Mouse (Mus musculus): ENCODE results near the gene Uba3. TPM values are rescaled to one million over a fixed set of nuclear protein-coding genes. Genes with fewer than 3 reads are reported as not detected.

Uba3 gene
- polyA plus RNA-seq, 1 experiment, result 18.5 TPM

DNA sequence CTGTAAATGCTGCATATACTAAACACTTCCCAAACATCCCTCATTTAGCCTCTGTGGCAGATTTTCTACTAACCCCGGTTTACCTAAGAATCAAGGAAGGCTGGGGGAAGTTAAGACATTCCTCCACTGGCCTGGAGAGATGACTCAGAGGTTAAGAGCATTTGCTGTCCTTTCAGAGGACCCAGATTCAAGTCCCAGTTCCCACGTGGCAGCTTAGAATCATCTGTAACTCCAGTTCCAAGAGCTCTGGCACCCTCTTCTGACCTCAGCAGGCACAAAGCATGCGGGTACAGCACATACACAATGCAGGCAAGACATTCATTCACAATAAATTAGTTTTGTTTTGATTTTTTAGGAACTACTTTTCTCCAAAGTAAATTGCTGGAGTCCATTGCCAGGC, 3.8 kb upstream of the Uba3 start:
- TF ChIP-seq POLR2A (IDR thresholded peaks at IDR 0.05; ENCODE audit: borderline replicate concordance, control insufficient read depth, low read depth, low read length), result no peak
- TF ChIP-seq CTCF (IDR thresholded peaks at IDR 0.05; ENCODE audit: control insufficient read depth, insufficient read depth, low read length), result no peak
- 51% methylated on average over 3 of the region's 3 CpGs for WGBS
- Histone ChIP-seq H3K4me1 (ENCODE audit: control insufficient read depth, insufficient read depth, low read length) (peaks cover 1% of the 10 kb centered on the region; the same call in 1 of the 2 replicates), H3K4me3 (replicated peaks; ENCODE audit: control insufficient read depth, low read depth, low read length) (no peak overlapping the region), H3K27ac (ENCODE audit: control insufficient read depth, insufficient read depth, low read depth, low read length, poor library complexity) (no peak overlapping the region)

DNA sequence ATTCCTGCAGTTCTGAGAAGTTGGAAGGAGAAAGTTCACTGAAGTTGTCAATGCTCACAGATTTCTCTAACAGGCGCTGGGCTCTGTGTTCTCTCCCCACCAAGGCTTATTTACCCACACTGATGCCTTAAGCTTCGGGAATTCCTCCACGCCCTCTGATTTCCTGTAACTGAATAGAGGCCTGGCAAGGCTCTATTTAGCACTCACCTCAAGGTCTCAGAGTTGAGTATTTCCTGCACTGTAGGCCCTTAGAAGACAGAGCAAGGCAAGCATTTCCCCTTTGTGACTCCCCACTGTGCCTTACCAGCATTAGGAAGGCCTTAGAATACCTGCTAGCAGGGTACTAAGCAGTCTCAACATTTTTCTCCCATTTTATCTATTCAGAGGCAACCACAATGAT, 3.0 kb upstream of the Uba3 start:
- no peak overlapping the region for H3K27ac ChIP-seq (ENCODE audit: control insufficient read depth, insufficient read depth, low read depth, low read length, poor library complexity)

GRCm38 (mm10) chr6:97207085-97207484, 1.6 kb upstream of the Uba3 start:
- Histone ChIP-seq H3K4me1 (ENCODE audit: control insufficient read depth, insufficient read depth, low read length) (no peaks in the 10 kb centered on the region), H3K4me3 (replicated peaks; ENCODE audit: control insufficient read depth, low read depth, low read length) (no peak overlapping the region), H3K27ac (ENCODE audit: control insufficient read depth, insufficient read depth, low read depth, low read length, poor library complexity) (no peak overlapping the region)
- TF ChIP-seq POLR2A (IDR thresholded peaks at IDR 0.05; ENCODE audit: borderline replicate concordance, control insufficient read depth, low read depth, low read length), result no peak
- 51% methylated on average over 4 of the region's 4 CpGs for WGBS

More for the DNA sequence above, 3.0 kb upstream of the Uba3 start:
- peaks cover under 1% of the 10 kb centered on the region; the same call in 1 of the 2 replicates for H3K4me1 ChIP-seq (ENCODE audit: control insufficient read depth, insufficient read depth, low read length)
- no peak overlapping the region for H3K4me3 ChIP-seq (replicated peaks; ENCODE audit: control insufficient read depth, low read depth, low read length)
- no peak for TF ChIP-seq POLR2A (IDR thresholded peaks at IDR 0.05; ENCODE audit: borderline replicate concordance, control insufficient read depth, low read depth, low read length)
- whole genome bisulfite sequencing, result 37% methylated on average over 3 of the region's 3 CpGs

DNA sequence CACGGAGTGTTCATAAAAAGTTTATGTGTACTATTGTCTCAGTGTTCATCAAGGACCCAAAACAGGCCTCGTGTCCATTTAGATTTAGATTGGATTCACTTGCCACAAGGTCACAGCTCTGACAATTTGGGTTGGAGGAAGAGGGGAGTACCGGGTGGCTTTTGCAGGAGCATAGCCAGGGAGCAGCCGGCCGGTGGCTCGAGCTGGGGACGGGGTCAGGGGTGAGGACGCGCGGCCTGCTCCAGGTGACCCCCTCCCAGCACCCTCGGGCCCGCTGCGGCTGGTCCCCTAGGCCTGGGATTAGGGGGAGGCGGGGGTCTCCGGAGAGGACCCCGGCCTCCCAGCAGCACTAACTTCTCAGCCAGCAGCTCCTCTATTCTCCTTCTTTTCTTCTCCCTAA, 495 bp downstream of the Uba3 start:
- WGBS, result under 1% methylated on average over 16 of the region's 16 CpGs
- H3K27ac ChIP-seq (ENCODE audit: control insufficient read depth, insufficient read depth, low read depth, low read length, poor library complexity), result peak overlapping the region; percentile 37; the same call in 1 of the 2 replicates
- H3K4me1 ChIP-seq (ENCODE audit: control insufficient read depth, insufficient read depth, low read length), result no peaks in the 10 kb centered on the region
- peak overlapping the region; percentile 73 for H3K4me3 ChIP-seq (replicated peaks; ENCODE audit: control insufficient read depth, low read depth, low read length)
- no peak for TF ChIP-seq POLR2A (IDR thresholded peaks at IDR 0.05; ENCODE audit: borderline replicate concordance, control insufficient read depth, low read depth, low read length)
- TF ChIP-seq CTCF (IDR thresholded peaks at IDR 0.05; ENCODE audit: control insufficient read depth, insufficient read depth, low read length), result no peak

DNA sequence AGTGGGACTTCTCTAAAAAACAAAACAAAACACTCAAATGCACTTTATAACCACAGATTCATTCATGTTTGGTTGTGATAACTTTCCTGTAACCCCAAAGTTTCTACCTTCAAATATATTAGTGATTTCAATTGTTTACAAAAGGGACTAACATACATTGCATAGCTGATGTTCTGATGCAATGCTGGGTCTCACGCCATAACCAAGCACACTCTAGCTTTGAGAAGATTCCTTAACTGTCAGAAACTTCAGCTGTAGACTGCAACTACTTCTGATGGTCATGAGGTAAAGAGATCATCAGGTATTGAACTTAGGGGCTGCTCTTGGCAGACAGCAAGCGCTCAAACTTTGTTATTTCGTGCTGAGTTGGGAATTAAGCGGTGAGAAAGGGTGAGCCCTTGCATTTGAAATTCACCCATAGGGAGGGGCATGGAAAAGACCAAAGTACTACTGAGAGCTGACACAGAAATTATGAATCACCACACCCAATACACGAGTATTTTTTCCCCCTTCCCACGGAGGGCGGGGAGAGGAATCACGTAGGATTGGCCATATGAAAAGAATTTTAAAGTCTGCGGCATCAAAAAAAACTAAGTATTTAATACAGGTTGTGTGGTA, 1.1 kb downstream of the Uba3 start:
- 21% methylated on average over 9 of the region's 9 CpGs for WGBS
- no peak for TF ChIP-seq CTCF (IDR thresholded peaks at IDR 0.05; ENCODE audit: control insufficient read depth, insufficient read depth, low read length)
- TF ChIP-seq POLR2A (IDR thresholded peaks at IDR 0.05; ENCODE audit: borderline replicate concordance, control insufficient read depth, low read depth, low read length), result no peak
- no peak overlapping the region for H3K27ac ChIP-seq (ENCODE audit: control insufficient read depth, insufficient read depth, low read depth, low read length, poor library complexity)
- H3K4me1 ChIP-seq (ENCODE audit: control insufficient read depth, insufficient read depth, low read length), result no peaks in the 10 kb centered on the region
- H3K4me3 ChIP-seq (replicated peaks; ENCODE audit: control insufficient read depth, low read depth, low read length), result no peak overlapping the region

GRCm38 (mm10) chr6:97202477-97202876, 3.0 kb downstream of the Uba3 start:
- H3K27ac ChIP-seq (ENCODE audit: control insufficient read depth, insufficient read depth, low read depth, low read length, poor library complexity), result no peak overlapping the region
- H3K4me1 ChIP-seq (ENCODE audit: control insufficient read depth, insufficient read depth, low read length), result no peaks in the 10 kb centered on the region
- TF ChIP-seq POLR2A (IDR thresholded peaks at IDR 0.05; ENCODE audit: borderline replicate concordance, control insufficient read depth, low read depth, low read length) (no peak), CTCF (IDR thresholded peaks at IDR 0.05; ENCODE audit: control insufficient read depth, insufficient read depth, low read length) (no peak)
- no peak overlapping the region for H3K4me3 ChIP-seq (replicated peaks; ENCODE audit: control insufficient read depth, low read depth, low read length)
- WGBS, result 85% methylated on average over 3 of the region's 3 CpGs

DNA sequence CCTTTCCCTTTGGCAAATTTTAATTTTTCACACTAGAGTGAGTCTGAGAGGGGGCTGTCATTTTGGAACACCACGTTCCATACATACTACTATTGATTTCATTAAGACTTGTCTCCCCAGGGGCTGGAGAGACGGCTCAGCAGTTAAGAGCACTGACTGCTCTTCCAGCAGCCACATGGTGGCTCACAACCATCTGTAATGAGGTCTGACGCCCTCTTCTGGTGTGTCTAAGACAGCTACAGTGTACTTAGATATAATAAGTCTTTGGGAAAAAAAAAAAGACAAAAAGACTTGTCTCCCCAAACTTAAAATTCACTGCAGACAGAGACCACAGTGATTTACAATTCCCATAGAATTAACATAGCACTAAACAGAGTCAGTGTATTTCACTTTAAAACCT, 5.0 kb downstream of the Uba3 start:
- TF ChIP-seq CTCF (IDR thresholded peaks at IDR 0.05; ENCODE audit: control insufficient read depth, insufficient read depth, low read length), result no peak
- TF ChIP-seq POLR2A (IDR thresholded peaks at IDR 0.05; ENCODE audit: borderline replicate concordance, control insufficient read depth, low read depth, low read length), result no peak
- 71% methylated on average over 3 of the region's 3 CpGs for WGBS
- Histone ChIP-seq H3K27ac (ENCODE audit: control insufficient read depth, insufficient read depth, low read depth, low read length, poor library complexity) (no peak overlapping the region), H3K4me3 (replicated peaks; ENCODE audit: control insufficient read depth, low read depth, low read length) (no peak overlapping the region), H3K4me1 (ENCODE audit: control insufficient read depth, insufficient read depth, low read length) (no peaks in the 10 kb centered on the region)

- Histone ChIP-seq H3K27ac (ENCODE audit: control insufficient read depth, insufficient read depth, low read depth, low read length, poor library complexity) (peak overlapping the region; percentile 90), H3K4me3 (replicated peaks; ENCODE audit: control insufficient read depth, low read depth, low read length) (peak overlapping the region; percentile 78), H3K4me1 (ENCODE audit: control insufficient read depth, insufficient read depth, low read length) (peaks cover 3% of the 10 kb centered on the region; the same call in 1 of the 2 replicates)
- WGBS, result 23% methylated on average over 11 of the region's 11 CpGs
- TF ChIP-seq CTCF (IDR thresholded peaks at IDR 0.05; ENCODE audit: control insufficient read depth, insufficient read depth, low read length) (no peak), POLR2A (IDR thresholded peaks at IDR 0.05; ENCODE audit: borderline replicate concordance, control insufficient read depth, low read depth, low read length) (no peak)
Observed at GRCm38 (mm10) chr6:97179367-97179828, 26.0 kb downstream of the Uba3 start.
